Mouse (Mus musculus): ENCODE data around the gene Kif3b.

Kif3b gene

DNA sequence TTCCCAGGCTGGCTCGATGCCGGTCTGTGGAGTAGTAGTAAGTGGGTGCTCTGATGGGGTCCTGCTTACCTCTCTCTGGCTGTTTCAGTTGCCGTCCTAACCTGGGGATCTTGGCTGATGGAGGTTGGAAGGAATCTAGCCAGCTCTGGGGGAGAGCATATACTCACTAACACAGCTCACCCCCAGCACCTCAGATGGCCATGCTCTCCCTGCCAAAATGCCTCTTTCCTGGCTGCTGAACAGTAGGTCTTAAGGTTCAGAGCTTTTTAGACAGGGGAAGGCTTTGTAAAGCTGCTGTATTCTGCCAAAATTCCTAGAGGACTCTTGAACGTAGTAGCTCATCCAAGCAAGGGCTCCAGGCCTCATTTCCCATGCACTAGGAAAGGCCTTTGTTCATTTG is 6.6 kb downstream of the Kif3b start:
- no peak for DNase-seq (ENCODE audit: low read depth, low spot score)

GRCm38 (mm10) chr2:153298460-153298859 is 7.2 kb downstream of the Kif3b start:
- no peak for DNase-seq (ENCODE audit: low read depth, low spot score)

DNA sequence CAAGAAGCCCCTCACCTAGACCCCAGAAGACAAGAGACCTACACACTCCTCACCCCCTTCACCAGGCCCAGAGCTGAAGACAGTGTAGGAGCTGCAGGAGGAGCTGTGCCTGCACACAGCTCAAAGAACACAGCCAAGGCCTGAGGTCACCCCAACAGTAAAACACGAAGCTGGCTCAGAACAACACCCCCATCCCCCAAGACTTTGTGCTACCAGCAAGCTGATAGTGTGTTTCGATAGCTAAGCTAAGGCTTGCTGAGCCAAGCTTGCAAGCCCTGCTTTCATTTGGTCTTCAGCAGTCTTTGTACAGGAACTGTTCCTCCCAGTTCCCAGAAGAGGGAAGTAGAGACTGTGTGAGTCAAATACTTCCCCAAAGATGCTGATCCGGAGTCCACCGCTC is 7.7 kb downstream of the Kif3b start:
- DNase-seq (ENCODE audit: low read depth, low spot score): no peak

DNA sequence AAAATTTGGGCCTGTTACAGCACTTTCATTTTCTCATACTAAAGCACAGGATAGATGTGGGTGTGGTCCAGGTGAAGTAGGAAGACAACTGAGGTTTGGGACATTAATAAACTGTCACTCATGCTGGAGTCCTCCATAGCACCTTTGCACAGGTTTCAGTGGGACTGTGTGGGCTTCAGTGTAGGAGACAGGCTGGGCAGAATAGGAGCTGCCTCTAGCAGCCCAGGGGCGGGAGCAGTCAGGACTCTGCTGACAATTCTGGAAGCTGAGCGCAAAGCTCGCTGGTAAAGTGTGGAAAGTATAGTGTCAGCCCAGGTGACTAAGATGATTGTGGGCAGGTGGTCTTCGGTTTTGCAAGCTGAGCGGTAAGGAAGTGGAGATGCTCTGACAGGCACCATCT is 9.9 kb downstream of the Kif3b start:
- no peak for DNase-seq (ENCODE audit: low read depth, low spot score)

GRCm38 (mm10) chr2:153305240-153305639 is 14.0 kb downstream of the Kif3b start:
- DNase-seq (ENCODE audit: low read depth, low spot score): no peak

- no peak for DNase-seq (ENCODE audit: low read depth, low spot score)
Measured at GRCm38 (mm10) chr2:153308586-153308985, 17.4 kb downstream of the Kif3b start.

DNA sequence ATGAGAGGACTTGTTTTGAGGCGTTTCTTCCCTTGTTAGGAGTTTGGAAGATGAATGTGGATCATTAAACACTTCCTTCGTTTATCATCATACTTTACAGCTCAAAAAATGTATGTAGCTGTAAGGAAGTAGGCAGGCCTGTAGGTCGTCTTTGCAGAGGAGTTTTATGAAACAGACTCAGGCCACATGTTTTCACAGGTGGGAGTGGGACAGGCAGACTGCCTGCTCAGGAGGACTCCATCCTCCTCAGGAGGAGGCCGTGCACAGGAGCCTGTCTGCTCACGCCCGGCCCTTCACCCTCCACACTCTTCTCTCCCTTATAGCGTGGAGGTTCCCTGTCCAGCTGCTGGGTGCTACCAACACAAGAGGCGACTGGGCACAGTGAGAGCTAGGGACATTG is 17.9 kb downstream of the Kif3b start:
- DNase-seq (ENCODE audit: low read depth, low spot score): no peak

GRCm38 (mm10) chr2:153310228-153310627 is 19.0 kb downstream of the Kif3b start:
- no peak for DNase-seq (ENCODE audit: low read depth, low spot score)

GRCm38 (mm10) chr2:153312884-153313283 is 21.7 kb downstream of the Kif3b start:
- DNase-seq (ENCODE audit: low read depth, low spot score): no peak

DNA sequence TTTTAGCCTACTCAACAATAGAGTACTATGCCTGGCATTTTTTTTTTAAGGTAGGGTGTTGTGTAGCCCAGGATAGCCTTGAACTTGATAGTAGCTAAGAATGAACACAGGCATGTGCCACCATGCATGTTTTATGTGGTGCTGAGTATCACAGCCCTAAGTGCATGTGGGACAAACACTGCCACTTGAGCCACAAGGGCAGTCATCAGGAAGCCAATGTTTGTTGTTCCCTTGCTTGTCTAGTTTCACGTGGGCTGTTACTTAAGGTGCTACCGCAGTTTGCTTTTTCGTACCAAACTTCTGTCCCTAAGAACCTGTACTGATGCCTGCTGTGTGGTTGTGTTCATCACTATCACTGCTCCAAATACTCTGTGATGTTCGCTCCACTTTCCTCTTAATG is 27.2 kb downstream of the Kif3b start:
- no peak for DNase-seq (ENCODE audit: low read depth, low spot score)

- DNase-seq (ENCODE audit: low read depth, low spot score): no peak
Measured at GRCm38 (mm10) chr2:153319036-153319643, 27.9 kb downstream of the Kif3b start.

GRCm38 (mm10) chr2:153325706-153326376 is 34.6 kb downstream of the Kif3b start:
- DNase-seq (ENCODE audit: low read depth, low spot score): no peak

GRCm38 (mm10) chr2:153332271-153332670 is 41.1 kb downstream of the Kif3b start:
- no peak for DNase-seq (ENCODE audit: low read depth, low spot score)

GRCm38 (mm10) chr2:153332981-153333380 is 41.8 kb downstream of the Kif3b start:
- no peak for DNase-seq (ENCODE audit: low read depth, low spot score)

GRCm38 (mm10) chr2:153333822-153334232 is 42.6 kb downstream of the Kif3b start:
- no peak for DNase-seq (ENCODE audit: low read depth, low spot score)

GRCm38 (mm10) chr2:153334281-153334680 is 43.1 kb downstream of the Kif3b start:
- no peak for DNase-seq (ENCODE audit: low read depth, low spot score)

DNA sequence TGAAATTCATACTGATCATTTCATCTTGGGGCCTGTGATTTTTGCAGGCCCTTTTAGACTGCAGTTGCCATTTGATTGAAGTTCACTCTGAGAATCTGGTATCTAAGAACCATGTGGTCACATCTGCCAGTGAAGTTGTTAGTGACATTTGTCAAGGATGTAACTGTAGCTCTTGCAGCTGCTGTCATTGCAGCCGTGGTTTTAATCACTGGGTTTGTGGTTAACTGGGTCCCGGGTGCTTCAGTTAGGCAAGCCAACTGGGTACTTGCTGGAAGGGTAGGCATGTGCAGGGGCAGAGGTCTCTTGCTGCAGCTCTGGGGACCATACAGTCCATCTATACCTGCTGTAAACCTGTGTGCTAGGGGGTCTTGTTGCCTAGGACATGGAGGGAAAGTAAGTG is 44.9 kb downstream of the Kif3b start:
- no peak for DNase-seq (ENCODE audit: low read depth, low spot score)

DNA sequence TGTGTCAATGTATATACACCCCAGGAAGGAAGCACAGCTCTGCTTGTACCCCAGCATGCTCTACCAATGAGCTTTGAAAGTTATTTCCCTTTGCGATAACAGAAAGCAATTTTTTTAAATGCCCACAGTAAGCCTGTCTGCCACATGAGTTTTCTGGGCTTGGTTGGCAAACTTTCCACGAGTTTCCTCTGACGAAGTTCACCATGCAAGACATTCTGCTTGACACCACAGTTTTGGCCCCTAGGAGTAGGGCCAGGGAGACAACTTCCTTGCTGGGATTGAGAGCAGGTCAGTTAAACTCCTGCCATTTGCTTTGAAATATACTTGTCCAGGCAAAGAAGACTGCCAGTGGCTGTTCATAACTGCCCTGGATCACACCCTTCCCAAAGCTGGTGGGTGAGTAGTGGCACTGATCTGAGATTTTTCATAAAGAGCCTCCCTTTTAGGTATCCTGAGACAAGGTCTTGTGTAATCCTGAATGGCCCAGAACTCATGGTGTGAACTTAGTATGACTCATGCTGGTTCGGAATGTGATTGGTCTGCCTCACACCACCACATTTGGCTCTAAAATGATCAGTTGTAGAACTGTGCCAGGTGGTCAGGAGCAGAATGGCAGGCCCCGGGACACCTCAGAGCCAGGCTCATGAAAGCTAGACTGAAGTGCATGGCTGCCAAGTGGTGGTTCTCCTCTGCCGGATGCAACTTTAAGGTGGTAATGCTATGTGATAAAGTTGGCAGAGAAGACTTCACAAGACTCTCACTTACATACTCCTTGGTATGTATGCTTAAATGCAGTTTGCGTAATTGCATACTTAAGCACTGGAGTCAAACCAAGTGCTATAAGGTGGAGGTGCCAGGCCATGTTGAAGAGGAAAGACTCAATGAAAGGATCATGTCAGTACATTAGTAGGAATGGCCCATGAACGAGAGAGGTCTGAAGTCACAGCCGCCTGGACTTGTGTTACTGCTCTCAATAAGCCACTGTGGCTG is 47.4 kb downstream of the Kif3b start:
- DNase-seq (ENCODE audit: low read depth, low spot score): no peak

DNA sequence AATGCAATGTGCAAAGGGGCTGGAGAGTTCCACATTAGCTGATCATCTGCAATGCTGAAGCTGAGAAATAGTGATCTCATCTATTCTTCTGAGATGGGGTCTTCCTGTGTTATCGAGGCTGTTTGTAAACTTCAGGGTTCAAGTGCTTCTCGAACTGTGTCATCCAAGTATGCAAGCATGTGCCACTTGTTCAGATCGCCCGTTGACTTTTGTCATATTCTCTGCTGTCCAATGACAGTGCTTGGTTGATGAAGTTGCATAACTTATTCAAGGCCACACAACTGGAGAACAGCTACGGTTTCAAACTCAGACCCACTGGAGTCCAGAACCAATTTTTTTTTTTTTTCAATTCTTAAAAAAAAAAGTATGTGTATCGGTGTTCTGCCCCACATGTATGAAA is 51.0 kb downstream of the Kif3b start:
- DNase-seq (ENCODE audit: low read depth, low spot score): no peak

DNA sequence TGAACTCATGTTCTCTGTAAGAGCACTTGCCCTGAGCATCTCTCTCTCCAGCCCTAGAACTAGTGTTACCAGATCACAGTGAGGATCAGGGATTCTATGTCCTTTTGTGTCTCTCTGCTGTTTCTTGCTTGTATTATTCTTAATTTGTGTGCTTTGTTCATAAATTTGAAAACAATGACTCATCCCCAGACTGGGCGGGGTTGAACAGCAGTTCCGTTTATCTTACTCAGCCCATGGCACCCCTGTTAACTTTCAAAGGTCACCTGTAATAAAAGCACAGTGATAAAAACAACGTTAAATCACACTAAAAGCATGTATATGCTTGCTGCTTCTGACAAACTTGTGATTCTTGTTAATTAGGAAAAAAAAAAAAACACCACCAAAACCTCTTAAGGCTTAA is 51.4 kb downstream of the Kif3b start:
- no peak for DNase-seq (ENCODE audit: low read depth, low spot score)

DNA sequence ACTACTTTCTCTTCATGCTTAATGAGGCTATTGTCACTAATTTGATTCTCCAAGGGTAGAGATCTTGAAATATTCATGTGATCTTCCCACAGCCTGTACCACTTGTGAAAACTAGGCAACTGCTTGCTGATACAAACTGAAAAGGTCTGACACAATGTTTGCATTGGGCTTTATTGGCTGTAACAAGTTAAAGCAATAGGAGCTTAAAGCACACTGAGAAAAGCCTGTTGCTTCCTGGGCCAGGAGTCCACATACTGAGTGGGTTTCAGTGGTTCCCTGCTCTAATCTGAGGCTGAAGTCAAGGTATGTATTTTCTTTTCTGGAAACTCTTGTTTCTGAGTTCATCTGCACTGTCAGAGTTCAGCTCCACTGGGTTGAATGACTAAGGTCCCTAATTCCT is 52.0 kb downstream of the Kif3b start:
- no peak for DNase-seq (ENCODE audit: low read depth, low spot score)

DNA sequence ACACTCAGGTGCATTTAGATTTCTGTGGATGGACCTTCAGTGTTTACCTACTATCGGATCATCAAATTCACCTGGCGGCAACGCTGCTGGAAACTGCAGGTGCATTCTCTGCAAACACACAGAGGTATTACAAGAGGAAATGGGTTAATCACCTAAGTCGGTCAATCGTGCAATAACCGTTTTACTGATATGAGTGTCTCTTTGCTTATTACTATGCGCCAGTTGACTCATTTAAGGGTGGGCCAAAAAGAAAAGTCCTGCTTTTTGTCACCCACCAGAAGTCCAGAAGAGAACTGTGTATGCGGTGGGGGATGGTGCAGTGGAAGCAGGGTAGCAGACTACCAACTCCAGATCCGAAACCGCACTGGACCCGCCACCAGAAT is 53.8 kb downstream of the Kif3b start:
- no peak for DNase-seq (ENCODE audit: low read depth, low spot score)
